Mouse (Mus musculus) forebrain, embryonic 13.5 days (tissue): ENCODE measurements around the gene 4930449I24Rik. TPM values are rescaled to one million over a fixed set of nuclear protein-coding genes. Genes with fewer than 3 reads are reported as not detected.
"Not testable (repeated sequence)": the region's sequence is repeated elsewhere in the genome, so short reads cannot be mapped to it uniquely, and the experiment has no call there.

Experiments
- ATAC-seq: fragments of 200-750 bp; cut with Nextera tagmentation; 2 replicates; pipeline ENCODE4 v1.8.0; 2017
- H3K27ac ChIP-seq: fragments of 300-500 bp; sonication (generic); 2 replicates; pipeline ENCODE4 v1.5.1; 2015; ENCODE audit warnings: inconsistent platforms, mild to moderate bottlenecking, moderate library complexity
- H3K27me3 ChIP-seq: fragments of 300-500 bp; sonication (generic); 2 replicates; pipeline ENCODE4 v1.6.1; 2015; ENCODE audit warnings: mild to moderate bottlenecking, inconsistent platforms
- H3K36me3 ChIP-seq: fragments of 300-500 bp; sonication (generic); 2 replicates; pipeline ENCODE4 v1.6.1; 2015; ENCODE audit warnings: mild to moderate bottlenecking, inconsistent platforms; ENCODE audit not compliant: poor library complexity, severe bottlenecking
- H3K4me1 ChIP-seq: fragments of 300-500 bp; sonication (generic); 2 replicates; pipeline ENCODE4 v1.6.1; 2015; ENCODE audit warnings: inconsistent platforms
- H3K4me2 ChIP-seq: fragments of 300-500 bp; sonication (generic); 2 replicates; pipeline ENCODE4 v1.6.1; 2015; ENCODE audit warnings: inconsistent platforms, mild to moderate bottlenecking, moderate library complexity
- H3K4me3 ChIP-seq: fragments of 300-500 bp; sonication (generic); 2 replicates; pipeline ENCODE4 v1.5.1; 2015; ENCODE audit warnings: mild to moderate bottlenecking, inconsistent platforms
- H3K9ac ChIP-seq: fragments of 300-500 bp; sonication (generic); 2 replicates; pipeline ENCODE4 v1.6.1; 2015; ENCODE audit warnings: mild to moderate bottlenecking, inconsistent platforms
- H3K9me3 ChIP-seq: fragments of 300-500 bp; sonication (generic); replicated peaks from 2 replicates; pipeline ENCODE4 v1.6.1; 2016; ENCODE audit warnings: inconsistent platforms
- WGBS: fragments of 180-500 bp; shearing (Covaris S2); methylation state at CpG from one replicate; pipeline ENCODE4 v1.1.7; 2015; 5-methylcytosine and 5-hydroxymethylcytosine counted together
- polyA plus RNA-seq: library from polyadenylated mRNA; unstranded; fragments of >200 nt; fragmentation: Nextera tagmentation; extraction: Ambion mirVana; gene quantifications from 2 replicates; pipeline ENCODE4 v1.2.1, GENCODE M21; 2015

The 4930449I24Rik gene
- polyA plus RNA-seq, result not detected in 2 replicates

GRCm38 (mm10) chr5:146502099-146502498, at the start of gene 4930449I24Rik:
Gene 4930449I24Rik, plus strand, starts transcription at chr5:146502399.
- H3K27ac ChIP-seq, H3K9me3 ChIP-seq, H3K4me3 ChIP-seq, H3K27me3 ChIP-seq, H3K4me2 ChIP-seq, H3K36me3 ChIP-seq, H3K9ac ChIP-seq, ATAC-seq, H3K4me1 ChIP-seq: not testable (repeated sequence)
- WGBS, result no CpG with 5 or more reads among the region's 5 CpGs

GRCm38 (mm10) chr5:146453556-146453955, 48.6 kb upstream of the 4930449I24Rik start:
- ATAC-seq, result no peak
- 90% methylated on average over 6 of the region's 6 CpGs for WGBS

GRCm38 (mm10) chr5:146461612-146462011, 40.6 kb upstream of the 4930449I24Rik start:
- H3K27ac ChIP-seq, result no peak overlapping the region
- no peak overlapping the region for H3K4me2 ChIP-seq
- peaks cover 27% of the 10 kb centered on the region; the same call in 1 of the 2 replicates for H3K36me3 ChIP-seq
- no peaks in the 10 kb centered on the region for H3K4me1 ChIP-seq
- no peak for ATAC-seq
- 90% methylated on average over 8 of the region's 8 CpGs for WGBS
- H3K4me3 ChIP-seq, result no peak overlapping the region
- H3K9ac ChIP-seq, result no peak overlapping the region
- no peaks in the 10 kb centered on the region for H3K9me3 ChIP-seq
- no peaks in the 10 kb centered on the region for H3K27me3 ChIP-seq

More at GRCm38 (mm10) chr5:146453556-146453955, 48.6 kb upstream of the 4930449I24Rik start:
- no peaks in the 10 kb centered on the region for H3K9me3 ChIP-seq
- no peaks in the 10 kb centered on the region for H3K4me1 ChIP-seq
- no peak overlapping the region for H3K4me2 ChIP-seq
- no peak overlapping the region for H3K9ac ChIP-seq
- H3K27ac ChIP-seq, result no peak overlapping the region
- no peak overlapping the region for H3K4me3 ChIP-seq
- no peaks in the 10 kb centered on the region for H3K27me3 ChIP-seq
- H3K36me3 ChIP-seq, result peaks cover 28% of the 10 kb centered on the region

GRCm38 (mm10) chr5:146466663-146467062, 35.5 kb upstream of the 4930449I24Rik start:
- 93% methylated on average over 19 of the region's 19 CpGs for WGBS
- peaks cover 28% of the 10 kb centered on the region; the same call in 1 of the 2 replicates for H3K36me3 ChIP-seq

GRCm38 (mm10) chr5:146468311-146468710, 33.9 kb upstream of the 4930449I24Rik start:
- WGBS, result 85% methylated on average over 9 of the region's 9 CpGs
- peaks cover 23% of the 10 kb centered on the region; the same call in 1 of the 2 replicates for H3K36me3 ChIP-seq
- no peaks in the 10 kb centered on the region for H3K9me3 ChIP-seq
- H3K9ac ChIP-seq, result no peak overlapping the region
- no peak overlapping the region for H3K27ac ChIP-seq
- no peak overlapping the region for H3K4me2 ChIP-seq
- no peak for ATAC-seq
- H3K27me3 ChIP-seq, result no peaks in the 10 kb centered on the region
- no peaks in the 10 kb centered on the region for H3K4me1 ChIP-seq
- H3K4me3 ChIP-seq, result no peak overlapping the region

More at GRCm38 (mm10) chr5:146466663-146467062, 35.5 kb upstream of the 4930449I24Rik start:
- no peak overlapping the region for H3K27ac ChIP-seq
- no peaks in the 10 kb centered on the region for H3K4me1 ChIP-seq
- H3K9ac ChIP-seq, result no peak overlapping the region
- no peaks in the 10 kb centered on the region for H3K9me3 ChIP-seq
- no peaks in the 10 kb centered on the region for H3K27me3 ChIP-seq
- ATAC-seq, result no peak
- no peak overlapping the region for H3K4me3 ChIP-seq
- no peak overlapping the region for H3K4me2 ChIP-seq

- no peak for ATAC-seq
- H3K36me3 ChIP-seq, result peaks cover 23% of the 10 kb centered on the region; the same call in 1 of the 2 replicates
Measured at GRCm38 (mm10) chr5:146470821-146471220, 31.4 kb upstream of the 4930449I24Rik start.

GRCm38 (mm10) chr5:146471311-146471710, 30.9 kb upstream of the 4930449I24Rik start:
- ATAC-seq, result no peak
- WGBS, result 94% methylated on average over 5 of the region's 5 CpGs
- H3K27ac ChIP-seq, result no peak overlapping the region
- no peaks in the 10 kb centered on the region for H3K27me3 ChIP-seq
- H3K4me2 ChIP-seq, result no peak overlapping the region
- H3K9ac ChIP-seq, result no peak overlapping the region
- H3K9me3 ChIP-seq, result no peaks in the 10 kb centered on the region
- H3K36me3 ChIP-seq, result peaks cover 23% of the 10 kb centered on the region; the same call in 1 of the 2 replicates
- H3K4me3 ChIP-seq, result no peak overlapping the region
- no peaks in the 10 kb centered on the region for H3K4me1 ChIP-seq

More at GRCm38 (mm10) chr5:146470821-146471220, 31.4 kb upstream of the 4930449I24Rik start:
- Histone ChIP-seq H3K27ac (no peak overlapping the region), H3K27me3 (no peaks in the 10 kb centered on the region), H3K4me3 (no peak overlapping the region), H3K4me1 (no peaks in the 10 kb centered on the region), H3K9me3 (no peaks in the 10 kb centered on the region), H3K4me2 (no peak overlapping the region), H3K9ac (no peak overlapping the region)
- 92% methylated on average over 9 of the region's 9 CpGs for WGBS

GRCm38 (mm10) chr5:146471821-146472220, 30.4 kb upstream of the 4930449I24Rik start:
- Histone ChIP-seq H3K4me1 (no peaks in the 10 kb centered on the region), H3K27me3 (no peaks in the 10 kb centered on the region), H3K9ac (no peak overlapping the region), H3K36me3 (peaks cover 20% of the 10 kb centered on the region; the same call in 1 of the 2 replicates), H3K4me2 (no peak overlapping the region), H3K27ac (no peak overlapping the region), H3K4me3 (no peak overlapping the region), H3K9me3 (no peaks in the 10 kb centered on the region)
- 95% methylated on average over 12 of the region's 12 CpGs for WGBS
- no peak for ATAC-seq

- WGBS, result 10% methylated on average over 4 of the region's 4 CpGs
- H3K4me1 ChIP-seq, H3K4me2 ChIP-seq, ATAC-seq, H3K9me3 ChIP-seq, H3K27me3 ChIP-seq, H3K27ac ChIP-seq, H3K4me3 ChIP-seq, H3K9ac ChIP-seq, H3K36me3 ChIP-seq: not testable (repeated sequence)
Measured at GRCm38 (mm10) chr5:146479564-146479963, 22.6 kb upstream of the 4930449I24Rik start.

GRCm38 (mm10) chr5:146481665-146482064, 20.5 kb upstream of the 4930449I24Rik start, which contains the start of gene Gm6408:
Gene Gm6408, plus strand, starts transcription at chr5:146481965.
- H3K27ac ChIP-seq, ATAC-seq: not testable (repeated sequence)
- 88% methylated on average over 3 of the region's 3 CpGs for WGBS

GRCm38 (mm10) chr5:146488959-146489358, 13.2 kb upstream of the 4930449I24Rik start:
- ATAC-seq, H3K27me3 ChIP-seq, H3K9me3 ChIP-seq, H3K27ac ChIP-seq, H3K36me3 ChIP-seq, H3K4me3 ChIP-seq, H3K4me1 ChIP-seq, H3K4me2 ChIP-seq, H3K9ac ChIP-seq: not testable (repeated sequence)
- 16% methylated on average over 3 of the region's 4 CpGs for WGBS

More at GRCm38 (mm10) chr5:146481665-146482064, 20.5 kb upstream of the 4930449I24Rik start, which contains the start of gene Gm6408:
- H3K9me3 ChIP-seq, H3K4me2 ChIP-seq, H3K9ac ChIP-seq, H3K36me3 ChIP-seq, H3K27me3 ChIP-seq, H3K4me1 ChIP-seq, H3K4me3 ChIP-seq: not testable (repeated sequence)

- WGBS, result no CpG with 5 or more reads among the region's 5 CpGs
- not testable (repeated sequence) for H3K27ac ChIP-seq, ATAC-seq, H3K36me3 ChIP-seq, H3K9ac ChIP-seq, H3K27me3 ChIP-seq, H3K9me3 ChIP-seq, H3K4me3 ChIP-seq, H3K4me1 ChIP-seq, H3K4me2 ChIP-seq
Measured at GRCm38 (mm10) chr5:146491063-146491462, 11.1 kb upstream of the 4930449I24Rik start, which contains the start of gene Gm6370. Gene Gm6370, plus strand, starts transcription at chr5:146491363.

GRCm38 (mm10) chr5:146513823-146514222, 11.6 kb downstream of the 4930449I24Rik start, which contains the start of gene Gm3402:
Gene Gm3402, plus strand, starts transcription at chr5:146514123.
- H3K27me3 ChIP-seq, H3K4me2 ChIP-seq, H3K9ac ChIP-seq, ATAC-seq, H3K27ac ChIP-seq, H3K36me3 ChIP-seq, H3K4me1 ChIP-seq, H3K4me3 ChIP-seq, H3K9me3 ChIP-seq: not testable (repeated sequence)
- 100% methylated on average over 2 of the region's 5 CpGs for WGBS
